Mouse (Mus musculus) ES-E14 (cell line): ENCODE data around the gene Olfr699.

Source experiments
- CHD2 ChIP-seq: IDR thresholded peaks from 2 replicates; pipeline ENCODE4 v1.6.1; 2014; ENCODE audit warnings: mild to moderate bottlenecking, low read depth, low read length, inconsistent platforms
- HCFC1 ChIP-seq: IDR thresholded peaks from 2 replicates; pipeline ENCODE4 v1.6.1; 2012; ENCODE audit warnings: low read length, inconsistent platforms, borderline replicate concordance; ENCODE audit not compliant: insufficient read depth
- MAFK ChIP-seq: IDR thresholded peaks from 2 replicates; pipeline ENCODE4 v1.6.1; 2014; ENCODE audit warnings: mild to moderate bottlenecking, low read depth, low read length, inconsistent platforms; ENCODE audit not compliant: insufficient read depth
- ZC3H11A ChIP-seq: IDR thresholded peaks from 2 replicates; pipeline ENCODE4 v1.6.1; 2012; ENCODE audit warnings: low read depth, mild to moderate bottlenecking, inconsistent platforms, low read length, borderline replicate concordance
- ZNF384 ChIP-seq: IDR thresholded peaks from 2 replicates; pipeline ENCODE4 v1.6.1; 2012; ENCODE audit warnings: low read depth, low read length, inconsistent platforms

DNA sequence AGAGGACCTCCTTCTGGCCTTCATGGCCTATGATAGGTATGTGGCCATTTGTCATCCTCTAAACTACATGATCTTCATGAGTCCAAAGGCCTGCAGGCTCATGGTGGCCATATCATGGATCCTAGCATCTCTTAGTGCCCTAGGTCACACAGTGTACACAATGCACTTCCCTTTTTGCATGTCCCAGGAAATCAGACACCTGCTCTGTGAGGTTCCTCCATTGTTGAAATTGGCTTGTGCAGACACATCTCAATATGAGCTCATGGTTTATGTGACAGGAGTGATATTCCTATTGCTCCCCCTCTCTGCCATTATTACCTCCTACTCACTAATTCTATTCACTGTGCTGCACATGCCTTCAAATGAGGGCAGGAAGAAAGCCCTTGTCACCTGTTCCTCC lies 25.4 kb upstream of the Olfr699 start:
- TF ChIP-seq ZC3H11A (no peak), CHD2 (no peak), MAFK (no peak), HCFC1 (no peak), ZNF384 (no peak)
